Mouse (Mus musculus): Measurements from ENCODE around the gene S100a3.

DNA sequence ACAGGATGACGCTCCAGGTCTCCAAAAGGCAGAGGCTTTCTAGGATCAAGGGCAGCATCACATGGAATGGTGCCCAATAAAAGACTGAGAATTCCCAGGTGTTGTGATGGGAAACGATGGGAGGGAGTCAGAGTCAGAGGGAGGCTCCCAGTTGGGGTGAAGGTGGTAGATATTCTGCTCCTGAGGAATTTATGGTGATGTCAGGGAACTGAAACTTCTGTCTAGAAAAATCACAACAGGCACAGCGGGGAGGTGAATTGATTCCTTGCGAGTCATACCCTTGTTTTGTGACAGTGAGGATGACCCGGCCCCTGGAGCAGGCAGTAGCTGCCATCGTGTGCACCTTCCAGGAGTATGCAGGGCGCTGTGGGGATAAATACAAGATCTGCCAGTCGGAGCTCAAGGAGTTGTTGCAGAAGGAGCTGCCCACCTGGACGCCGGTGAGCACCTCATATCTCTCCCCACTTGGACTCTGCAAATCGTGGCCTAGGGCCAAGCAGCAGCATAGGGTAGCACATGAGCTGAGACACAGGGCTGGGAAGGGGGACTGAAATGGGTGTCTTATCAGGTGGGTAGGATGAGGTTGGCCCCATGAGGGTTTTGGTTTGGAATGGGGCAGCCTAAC lies 41.2 kb downstream of the S100a3 start, which contains the start of gene Gm42674:
- no peak for TF ChIP-seq POLR2A (IDR thresholded peaks at IDR 0.05; ENCODE audit: low read depth, low read length)
- no peak for TF ChIP-seq CTCF (conservative IDR thresholded peaks at IDR 0.05; ENCODE audit: insufficient read depth, insufficient read length, low read depth, low read length)

Data from kidney, adult 2 months (tissue).